Mouse (Mus musculus) G1E (cell line): ENCODE measurements at regions not wholly inside any gene's neighbourhood (a gene's known extent, or its start where the extent isn't known, plus 50 kb on each side); places are given as distances from the start of the nearest gene placed in this dataset.

ENCODE experiments used
- ATAC-seq: 2 replicates; pipeline ENCODE4 v1.8.0; 2016; ENCODE audit warnings: mild to moderate bottlenecking; ENCODE audit not compliant: insufficient number of reproducible peaks, poor library complexity, low FRiP score, severe bottlenecking; ENCODE audit errors: extremely low read depth
- DNase-seq: peaks from one replicate; pipeline ENCODE4 v3.0.0; 2012; ENCODE audit warnings: low spot score
- H3K27me3 ChIP-seq: 2 replicates; pipeline ENCODE4 v1.6.1; 2012; ENCODE audit warnings: mild to moderate bottlenecking, low read length, inconsistent platforms; ENCODE audit not compliant: insufficient read depth
- H3K36me3 ChIP-seq: replicated peaks from 2 replicates; pipeline ENCODE3; 2012; ENCODE audit warnings: mild to moderate bottlenecking, inconsistent platforms
- H3K4me1 ChIP-seq: 2 replicates; pipeline ENCODE4 v1.6.1; 2012; ENCODE audit warnings: low read depth, low read length, inconsistent platforms, mixed read lengths; ENCODE audit not compliant: insufficient read depth
- H3K4me3 ChIP-seq: 2 replicates; pipeline ENCODE4 v1.5.1; 2012; ENCODE audit warnings: low read depth, mild to moderate bottlenecking, inconsistent platforms, low read length, moderate library complexity, mixed read lengths
- H3K9me3 ChIP-seq: replicated peaks from 2 replicates; pipeline ENCODE4 v1.6.1; 2012; ENCODE audit warnings: inconsistent platforms
- CTCF ChIP-seq: IDR thresholded peaks from 2 replicates; pipeline ENCODE4 v1.5.1; 2012; ENCODE audit warnings: low read depth, low read length, inconsistent platforms, mixed read lengths
- GATA1 ChIP-seq: IDR thresholded peaks from 2 replicates; pipeline ENCODE4 v1.6.1; 2012; ENCODE audit warnings: borderline replicate concordance, low read length, inconsistent platforms, mixed read lengths
- GATA2 ChIP-seq: IDR thresholded peaks from 2 replicates; pipeline ENCODE4 v1.6.1; 2012; ENCODE audit warnings: low read depth, low read length, inconsistent platforms, borderline replicate concordance
- POLR2AphosphoS5 ChIP-seq: IDR thresholded peaks from 2 replicates; pipeline ENCODE4 v1.6.1; 2012; ENCODE audit warnings: low read depth, low read length, inconsistent platforms; ENCODE audit not compliant: insufficient replicate concordance
- TAL1 ChIP-seq: conservative IDR thresholded peaks from 2 replicates; pipeline ENCODE4 v1.6.1; 2012; ENCODE audit warnings: low read depth, low read length, inconsistent platforms, mixed read lengths

- DNase-seq (no peak), ATAC-seq (no peak)
- Histone ChIP-seq H3K36me3 (no peaks in the 10 kb centered on the region), H3K4me3 (no peak overlapping the region), H3K9me3 (no peaks in the 10 kb centered on the region), H3K4me1 (no peaks in the 10 kb centered on the region), H3K27me3 (no peaks in the 10 kb centered on the region)
- TF ChIP-seq POLR2AphosphoS5 (no peak), CTCF (no peak), GATA1 (no peak), GATA2 (no peak), TAL1 (no peak)
Observed at GRCm38 (mm10) chr13:42390389-42390788, 89.1 kb downstream of the Edn1 start.

- Histone ChIP-seq H3K4me1 (no peaks in the 10 kb centered on the region), H3K27me3 (no peaks in the 10 kb centered on the region), H3K4me3 (no peak overlapping the region), H3K36me3 (no peaks in the 10 kb centered on the region), H3K9me3 (no peaks in the 10 kb centered on the region)
- DNase-seq (no peak), ATAC-seq (no peak)
- TF ChIP-seq POLR2AphosphoS5 (no peak), GATA2 (no peak), TAL1 (no peak), CTCF (no peak), GATA1 (no peak)
Observed at GRCm38 (mm10) chr13:42391330-42392005, 90.2 kb downstream of the Edn1 start.

GRCm38 (mm10) chr13:42392701-42393100 is 91.4 kb downstream of the Edn1 start:
- Histone ChIP-seq H3K36me3 (no peaks in the 10 kb centered on the region), H3K4me3 (no peak overlapping the region), H3K9me3 (no peaks in the 10 kb centered on the region), H3K27me3 (no peaks in the 10 kb centered on the region), H3K4me1 (no peaks in the 10 kb centered on the region)
- ATAC-seq (no peak), DNase-seq (no peak)
- TF ChIP-seq POLR2AphosphoS5: no peak

- ATAC-seq (no peak), DNase-seq (no peak)
- no peaks in the 10 kb centered on the region for H3K4me1 ChIP-seq
- no peaks in the 10 kb centered on the region for H3K9me3 ChIP-seq
- no peak overlapping the region for H3K4me3 ChIP-seq
- no peaks in the 10 kb centered on the region for H3K36me3 ChIP-seq
- H3K27me3 ChIP-seq: no peaks in the 10 kb centered on the region
- no peak for TF ChIP-seq TAL1
- TF ChIP-seq POLR2AphosphoS5: no peak
- TF ChIP-seq GATA1: no peak
- TF ChIP-seq CTCF: no peak
- no peak for TF ChIP-seq GATA2
Observed at GRCm38 (mm10) chr13:42394572-42394971, 93.3 kb downstream of the Edn1 start.

GRCm38 (mm10) chr13:42401513-42401912 is 100.2 kb downstream of the Edn1 start:
- Histone ChIP-seq H3K27me3 (no peaks in the 10 kb centered on the region), H3K4me1 (no peaks in the 10 kb centered on the region)
- TF ChIP-seq CTCF: no peak
- TF ChIP-seq GATA2: no peak
- TF ChIP-seq POLR2AphosphoS5: no peak
- no peak for TF ChIP-seq GATA1
- no peak for TF ChIP-seq TAL1

GRCm38 (mm10) chr13:42403231-42404020 is 102.2 kb downstream of the Edn1 start:
- Histone ChIP-seq H3K9me3 (no peaks in the 10 kb centered on the region), H3K36me3 (no peaks in the 10 kb centered on the region), H3K4me3 (no peak overlapping the region), H3K4me1 (no peaks in the 10 kb centered on the region), H3K27me3 (no peaks in the 10 kb centered on the region)
- DNase-seq (no peak), ATAC-seq (no peak)
- TF ChIP-seq TAL1 (no peak), POLR2AphosphoS5 (no peak), CTCF (no peak), GATA1 (no peak), GATA2 (no peak)

More at GRCm38 (mm10) chr13:42401513-42401912, 100.2 kb downstream of the Edn1 start:
- Histone ChIP-seq H3K36me3 (no peaks in the 10 kb centered on the region), H3K4me3 (no peak overlapping the region), H3K9me3 (no peaks in the 10 kb centered on the region)
- no peak for DNase-seq
- ATAC-seq: no peak
